ENCODE assay signal across 12 mouse cellular contexts in the genomic region with DNA sequence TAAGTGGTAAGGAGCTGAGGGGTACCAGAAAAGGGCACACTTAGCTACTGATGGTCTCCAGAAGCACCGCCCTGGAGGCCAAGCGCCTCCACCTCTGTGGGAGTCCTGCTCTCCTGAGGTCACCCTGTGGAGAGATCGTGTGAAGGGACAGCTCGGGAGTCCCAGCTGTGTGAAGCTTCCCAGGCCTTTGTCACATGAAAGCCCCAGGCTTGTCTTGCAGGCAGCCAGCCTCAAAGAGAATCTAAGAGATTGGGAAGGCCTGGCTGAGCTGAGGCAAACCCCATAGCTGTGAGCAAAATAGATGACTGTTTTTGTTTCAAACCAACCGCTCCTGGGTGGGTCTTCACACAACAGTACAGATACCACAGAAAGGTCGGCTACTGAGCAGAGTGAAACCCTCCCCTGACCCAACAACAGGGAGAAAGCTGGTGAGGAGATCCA. TPM values are rescaled to one million over a fixed set of nuclear protein-coding genes. Genes with fewer than 3 reads are reported as not detected.
DNase-seq lines count a peak whose midpoint lies in the region; ATAC-seq lines count a peak whose summit lies in the region.
"Had no signal": no experiment of that assay in that cellular context is flagged by ENCODE, and none has a peak within 500 bp of the region (broad histone marks: within the 10 kb centered on the region; RNA-seq: fewer than 3 reads in every experiment).

No protein-coding gene starts in this region.

- H3K4me1 ChIP-seq in heart, embryonic 10.5 days, result peaks cover 55% of the 10 kb centered on the region
- H3K4me1 ChIP-seq in midbrain, embryonic 11.5 days (ENCODE audit: control insufficient read depth, insufficient read depth, low read length), result peaks cover 17% of the 10 kb centered on the region
- peaks cover 14% of the 10 kb centered on the region for H3K4me1 ChIP-seq in midbrain, embryonic 14.5 days (ENCODE audit: control insufficient read depth, insufficient read depth, low read length)

- 10% methylated on average over 6 of the region's 6 CpGs for WGBS in heart, embryonic 10.5 days
- WGBS in midbrain, embryonic 11.5 days, result 6% methylated on average over 6 of the region's 6 CpGs
- 7% methylated on average over 6 of the region's 6 CpGs for WGBS in midbrain, embryonic 14.5 days

- peak overlapping the region; percentile 24; the same call in 1 of the 2 replicates for H3K4me3 ChIP-seq in heart, embryonic 10.5 days
- H3K4me3 ChIP-seq in midbrain, embryonic 11.5 days (ENCODE audit: low read depth, low read length), result no peak overlapping the region
- H3K4me3 ChIP-seq in midbrain, embryonic 14.5 days (replicated peaks; ENCODE audit: low read depth, low read length), result no peak overlapping the region
- H3K4me3 ChIP-seq: embryonic facial prominence, embryonic 12.5 days; neural tube, embryonic 13.5 days had no signal

- H3K9me3 ChIP-seq in heart, embryonic 10.5 days, result no peaks in the 10 kb centered on the region
- H3K9me3 ChIP-seq in midbrain, embryonic 11.5 days (ENCODE audit: control insufficient read depth, low read length), result no peaks in the 10 kb centered on the region
- no peaks in the 10 kb centered on the region for H3K9me3 ChIP-seq in midbrain, embryonic 14.5 days (ENCODE audit: control insufficient read depth, low read length)
- H3K9me3 ChIP-seq: embryonic facial prominence, embryonic 12.5 days; neural tube, embryonic 13.5 days had no signal

- peak; percentile 83 for DNase-seq in heart, embryonic 10.5 days (ENCODE audit: low spot score)
- no peak for DNase-seq in heart, postnatal 4 days
- DNase-seq in midbrain, embryonic 11.5 days (ENCODE audit: low spot score, missing footprints), result peak; percentile 90
- DNase-seq in midbrain, embryonic 14.5 days, result no peak
- DNase-seq in embryo, embryonic 9.5 days (ENCODE audit: extremely low spot score), result peak; percentile 46
- DNase-seq in natural killer cell, adult 2 months (ENCODE audit: low spot score in 2 of 2), result peak; percentile 43 to 62
- DNase-seq in cerebellum, postnatal 14 days, result no peak
- no peak for DNase-seq in spleen, postnatal 4 days (ENCODE audit: low spot score in 2 of 2)
- DNase-seq: gastrocnemius, postnatal 14 days; lung, adult 2 months had no signal

- no peak overlapping the region; the same call in 1 of the 2 replicates for H3K9ac ChIP-seq in midbrain, embryonic 11.5 days (ENCODE audit: low read length)
- no peak overlapping the region for H3K9ac ChIP-seq in midbrain, embryonic 14.5 days (replicated peaks; ENCODE audit: low read length)
- H3K9ac ChIP-seq: embryonic facial prominence, embryonic 12.5 days; neural tube, embryonic 13.5 days had no signal

- peak overlapping the region; percentile 81 for H3K27ac ChIP-seq in heart, embryonic 10.5 days
- no peak overlapping the region for H3K27ac ChIP-seq in midbrain, embryonic 11.5 days (ENCODE audit: low read depth, low read length)
- H3K27ac ChIP-seq in midbrain, embryonic 14.5 days (replicated peaks; ENCODE audit: low read depth, low read length), result no peak overlapping the region
- H3K27ac ChIP-seq: embryonic facial prominence, embryonic 12.5 days; neural tube, embryonic 13.5 days had no signal

- H3K27me3 ChIP-seq in heart, embryonic 10.5 days (ENCODE audit: insufficient read depth, poor library complexity, severe bottlenecking), result no peaks in the 10 kb centered on the region
- no peaks in the 10 kb centered on the region for H3K27me3 ChIP-seq in midbrain, embryonic 11.5 days (ENCODE audit: control insufficient read depth, insufficient read depth, low read length)
- no peaks in the 10 kb centered on the region for H3K27me3 ChIP-seq in midbrain, embryonic 14.5 days (ENCODE audit: control insufficient read depth, insufficient read depth, low read length)
- H3K27me3 ChIP-seq: embryonic facial prominence, embryonic 12.5 days; neural tube, embryonic 13.5 days had no signal

- no peak overlapping the region for H3K4me2 ChIP-seq in midbrain, embryonic 11.5 days
- no peak overlapping the region for H3K4me2 ChIP-seq in midbrain, embryonic 14.5 days (ENCODE audit: low read length)
- H3K4me2 ChIP-seq: embryonic facial prominence, embryonic 12.5 days; neural tube, embryonic 13.5 days had no signal

- ATAC-seq in midbrain, embryonic 11.5 days (ENCODE audit: low FRiP score), result peak; percentile 70
- ATAC-seq in midbrain, embryonic 14.5 days (ENCODE audit: low FRiP score, low TSS enrichment), result no peak

- H3K36me3 ChIP-seq in heart, embryonic 10.5 days, result peaks cover 2% of the 10 kb centered on the region; the same call in 1 of the 2 replicates
- H3K36me3 ChIP-seq in midbrain, embryonic 11.5 days (ENCODE audit: control insufficient read depth, insufficient read depth, low read length), result no peaks in the 10 kb centered on the region
- no peaks in the 10 kb centered on the region for H3K36me3 ChIP-seq in midbrain, embryonic 14.5 days (ENCODE audit: control insufficient read depth, insufficient read depth, low read length)
- H3K36me3 ChIP-seq: embryonic facial prominence, embryonic 12.5 days; neural tube, embryonic 13.5 days had no signal

RNA-seq across cellular contexts. Expression of gene Fryl, which starts 19.5 kb away (rescaled TPM):
- polyA plus RNA-seq in heart, embryonic 10.5 days (2016; fragmentation: Nextera tagmentation; extraction: Ambion mirVana), result 27.7 and 32.6 TPM in 2 replicates
- 10 to 100 TPM; 57.0 to 57.9 TPM for total RNA-seq in heart, postnatal 4 days (2021)
- polyA plus RNA-seq in midbrain, embryonic 11.5 days (2014; fragmentation: Nextera tagmentation; extraction: Ambion mirVana), result 39.0 and 42.5 TPM in 2 replicates
- polyA plus RNA-seq in midbrain, embryonic 14.5 days (2014; fragmentation: Nextera tagmentation; extraction: Ambion mirVana), result 45.3 and 48.5 TPM in 2 replicates

RNA-seq across cellular contexts. Expression of gene Ociad1, which starts 55.7 kb away (rescaled TPM):
- polyA plus RNA-seq in heart, embryonic 10.5 days (2016; fragmentation: Nextera tagmentation; extraction: Ambion mirVana), result 169 and 198 TPM in 2 replicates
- 100 to 1,000 TPM; 261 to 264 TPM for total RNA-seq in heart, postnatal 4 days (2021)
- polyA plus RNA-seq in midbrain, embryonic 11.5 days (2014; fragmentation: Nextera tagmentation; extraction: Ambion mirVana), result 159 and 168 TPM in 2 replicates
- 207 and 269 TPM in 2 replicates for polyA plus RNA-seq in midbrain, embryonic 14.5 days (2014; fragmentation: Nextera tagmentation; extraction: Ambion mirVana)

Comparison
In these comparisons a context has a peak if more than half of its experiments do, and no peak if none do; other contexts are left out.
1. DNase-seq: peak in heart, embryonic 10.5 days (single experiment), midbrain, embryonic 11.5 days (single experiment), embryo, embryonic 9.5 days (single experiment) and natural killer cell, adult 2 months (2 of 2); none in heart, postnatal 4 days (single experiment), midbrain, embryonic 14.5 days (single experiment), cerebellum, postnatal 14 days (0 of 2) and spleen, postnatal 4 days (0 of 2).